Mouse (Mus musculus): Measurements from ENCODE around the gene Rab6a. TPM values are rescaled to one million over a fixed set of nuclear protein-coding genes. Genes with fewer than 3 reads are reported as not detected.

The Rab6a gene
- polyA plus RNA-seq, 1 experiment from 2014 or later: 115 TPM

- Histone ChIP-seq H3K9ac (ENCODE audit: low read depth, low read length) (no peak overlapping the region), H3K4me1 (ENCODE audit: control insufficient read depth, insufficient read depth, low read length) (peaks cover 3% of the 10 kb centered on the region; the same call in 1 of the 2 replicates), H3K27ac (ENCODE audit: low read depth, low read length) (no peak overlapping the region), H3K27me3 (ENCODE audit: control insufficient read depth, insufficient read depth, low read length) (no peaks in the 10 kb centered on the region), H3K4me2 (no peak overlapping the region), H3K9me3 (replicated peaks; ENCODE audit: control insufficient read depth, low read length) (no peaks in the 10 kb centered on the region), H3K4me3 (ENCODE audit: low read depth, low read length) (no peak overlapping the region), H3K36me3 (ENCODE audit: control insufficient read depth, insufficient read depth, low read length) (no peaks in the 10 kb centered on the region)
- no peak for ATAC-seq (replicated peaks; ENCODE audit: insufficient number of reproducible peaks, low FRiP score, low TSS enrichment)
- WGBS (ENCODE audit: insufficient replicate concordance): 76% methylated on average over 2 of the region's 2 CpGs
Observed at GRCm38 (mm10) chr7:100578794-100579193, 28.4 kb upstream of the Rab6a start.

GRCm38 (mm10) chr7:100582235-100582634 is 25.0 kb upstream of the Rab6a start:
- H3K9me3 ChIP-seq (replicated peaks; ENCODE audit: control insufficient read depth, low read length): no peaks in the 10 kb centered on the region
- peak overlapping the region; percentile 95; the same call in 1 of the 2 replicates for H3K9ac ChIP-seq (ENCODE audit: low read depth, low read length)
- H3K36me3 ChIP-seq (ENCODE audit: control insufficient read depth, insufficient read depth, low read length): no peaks in the 10 kb centered on the region
- H3K27ac ChIP-seq (ENCODE audit: low read depth, low read length): no peak overlapping the region
- peaks cover 3% of the 10 kb centered on the region; the same call in 1 of the 2 replicates for H3K4me1 ChIP-seq (ENCODE audit: control insufficient read depth, insufficient read depth, low read length)
- WGBS (ENCODE audit: insufficient replicate concordance): 42% methylated on average over 7 of the region's 7 CpGs
- no peaks in the 10 kb centered on the region for H3K27me3 ChIP-seq (ENCODE audit: control insufficient read depth, insufficient read depth, low read length)
- peak overlapping the region; percentile 55 for H3K4me3 ChIP-seq (ENCODE audit: low read depth, low read length)
- peak overlapping the region; percentile 72 for H3K4me2 ChIP-seq
- no peak for ATAC-seq (replicated peaks; ENCODE audit: insufficient number of reproducible peaks, low FRiP score, low TSS enrichment)

GRCm38 (mm10) chr7:100582727-100583236 is 24.4 kb upstream of the Rab6a start:
- H3K27me3 ChIP-seq (ENCODE audit: control insufficient read depth, insufficient read depth, low read length): no peaks in the 10 kb centered on the region
- H3K9me3 ChIP-seq (replicated peaks; ENCODE audit: control insufficient read depth, low read length): no peaks in the 10 kb centered on the region
- peak overlapping the region; percentile 55 for H3K4me3 ChIP-seq (ENCODE audit: low read depth, low read length)
- under 1% methylated on average over 31 of the region's 31 CpGs for WGBS (ENCODE audit: insufficient replicate concordance)
- peak overlapping the region; percentile 88 for H3K27ac ChIP-seq (ENCODE audit: low read depth, low read length)
- H3K9ac ChIP-seq (ENCODE audit: low read depth, low read length): peak overlapping the region; percentile 95
- H3K4me1 ChIP-seq (ENCODE audit: control insufficient read depth, insufficient read depth, low read length): peaks cover 3% of the 10 kb centered on the region; the same call in 1 of the 2 replicates
- no peaks in the 10 kb centered on the region for H3K36me3 ChIP-seq (ENCODE audit: control insufficient read depth, insufficient read depth, low read length)
- peak; percentile 85 for ATAC-seq (replicated peaks; ENCODE audit: insufficient number of reproducible peaks, low FRiP score, low TSS enrichment)
- H3K4me2 ChIP-seq: peak overlapping the region; percentile 72

GRCm38 (mm10) chr7:100589816-100590215 is 17.4 kb upstream of the Rab6a start:
- no peaks in the 10 kb centered on the region for H3K27me3 ChIP-seq (ENCODE audit: control insufficient read depth, insufficient read depth, low read length)
- no peak overlapping the region for H3K4me3 ChIP-seq (ENCODE audit: low read depth, low read length)
- H3K4me2 ChIP-seq: no peak overlapping the region
- no peaks in the 10 kb centered on the region for H3K9me3 ChIP-seq (replicated peaks; ENCODE audit: control insufficient read depth, low read length)
- no peaks in the 10 kb centered on the region for H3K4me1 ChIP-seq (ENCODE audit: control insufficient read depth, insufficient read depth, low read length)
- 65% methylated on average over 1 of the region's 1 CpGs for WGBS (ENCODE audit: insufficient replicate concordance)
- H3K27ac ChIP-seq (ENCODE audit: low read depth, low read length): no peak overlapping the region
- H3K36me3 ChIP-seq (ENCODE audit: control insufficient read depth, insufficient read depth, low read length): no peaks in the 10 kb centered on the region
- H3K9ac ChIP-seq (ENCODE audit: low read depth, low read length): no peak overlapping the region
- no peak for ATAC-seq (replicated peaks; ENCODE audit: insufficient number of reproducible peaks, low FRiP score, low TSS enrichment)

GRCm38 (mm10) chr7:100590504-100590844 is 16.7 kb upstream of the Rab6a start:
- H3K9me3 ChIP-seq (replicated peaks; ENCODE audit: control insufficient read depth, low read length): no peaks in the 10 kb centered on the region
- H3K4me3 ChIP-seq (ENCODE audit: low read depth, low read length): peak overlapping the region; percentile 55
- no peaks in the 10 kb centered on the region for H3K36me3 ChIP-seq (ENCODE audit: control insufficient read depth, insufficient read depth, low read length)
- peak overlapping the region; percentile 82 for H3K9ac ChIP-seq (ENCODE audit: low read depth, low read length)
- no peaks in the 10 kb centered on the region for H3K4me1 ChIP-seq (ENCODE audit: control insufficient read depth, insufficient read depth, low read length)
- 48% methylated on average over 7 of the region's 7 CpGs for WGBS (ENCODE audit: insufficient replicate concordance)
- peak overlapping the region; percentile 90 for H3K27ac ChIP-seq (ENCODE audit: low read depth, low read length)
- H3K4me2 ChIP-seq: peak overlapping the region; percentile 55
- no peaks in the 10 kb centered on the region for H3K27me3 ChIP-seq (ENCODE audit: control insufficient read depth, insufficient read depth, low read length)
- ATAC-seq (replicated peaks; ENCODE audit: insufficient number of reproducible peaks, low FRiP score, low TSS enrichment): 0 out of 2 replicates have a peak, but pooled peaks have one; percentile 8

- H3K9me3 ChIP-seq (replicated peaks; ENCODE audit: control insufficient read depth, low read length): no peaks in the 10 kb centered on the region
- no peaks in the 10 kb centered on the region for H3K36me3 ChIP-seq (ENCODE audit: control insufficient read depth, insufficient read depth, low read length)
- H3K4me3 ChIP-seq (ENCODE audit: low read depth, low read length): peak overlapping the region; percentile 55
- H3K27ac ChIP-seq (ENCODE audit: low read depth, low read length): peak overlapping the region; percentile 90
- peak; percentile 92 for ATAC-seq (replicated peaks; ENCODE audit: insufficient number of reproducible peaks, low FRiP score, low TSS enrichment)
- under 1% methylated on average over 20 of the region's 20 CpGs for WGBS (ENCODE audit: insufficient replicate concordance)
- no peaks in the 10 kb centered on the region for H3K27me3 ChIP-seq (ENCODE audit: control insufficient read depth, insufficient read depth, low read length)
- no peaks in the 10 kb centered on the region for H3K4me1 ChIP-seq (ENCODE audit: control insufficient read depth, insufficient read depth, low read length)
- peak overlapping the region; percentile 82 for H3K9ac ChIP-seq (ENCODE audit: low read depth, low read length)
- peak overlapping the region; percentile 55 for H3K4me2 ChIP-seq
Observed at GRCm38 (mm10) chr7:100590845-100591521, 16.2 kb upstream of the Rab6a start.

- H3K36me3 ChIP-seq (ENCODE audit: control insufficient read depth, insufficient read depth, low read length): no peaks in the 10 kb centered on the region
- peak overlapping the region; percentile 82 for H3K9ac ChIP-seq (ENCODE audit: low read depth, low read length)
- WGBS (ENCODE audit: insufficient replicate concordance): 7% methylated on average over 2 of the region's 2 CpGs
- ATAC-seq (replicated peaks; ENCODE audit: insufficient number of reproducible peaks, low FRiP score, low TSS enrichment): no peak
- no peaks in the 10 kb centered on the region for H3K27me3 ChIP-seq (ENCODE audit: control insufficient read depth, insufficient read depth, low read length)
- H3K9me3 ChIP-seq (replicated peaks; ENCODE audit: control insufficient read depth, low read length): no peaks in the 10 kb centered on the region
- H3K4me2 ChIP-seq: peak overlapping the region; percentile 55
- no peaks in the 10 kb centered on the region for H3K4me1 ChIP-seq (ENCODE audit: control insufficient read depth, insufficient read depth, low read length)
- peak overlapping the region; percentile 90 for H3K27ac ChIP-seq (ENCODE audit: low read depth, low read length)
- peak overlapping the region; percentile 55 for H3K4me3 ChIP-seq (ENCODE audit: low read depth, low read length)
Observed at GRCm38 (mm10) chr7:100591522-100591852, 15.7 kb upstream of the Rab6a start.

- Histone ChIP-seq H3K4me3 (ENCODE audit: low read depth, low read length) (no peak overlapping the region), H3K9me3 (replicated peaks; ENCODE audit: control insufficient read depth, low read length) (no peaks in the 10 kb centered on the region), H3K4me2 (no peak overlapping the region), H3K27me3 (ENCODE audit: control insufficient read depth, insufficient read depth, low read length) (no peaks in the 10 kb centered on the region), H3K36me3 (ENCODE audit: control insufficient read depth, insufficient read depth, low read length) (no peaks in the 10 kb centered on the region), H3K9ac (ENCODE audit: low read depth, low read length) (no peak overlapping the region), H3K27ac (ENCODE audit: low read depth, low read length) (no peak overlapping the region), H3K4me1 (ENCODE audit: control insufficient read depth, insufficient read depth, low read length) (no peaks in the 10 kb centered on the region)
- no peak for ATAC-seq (replicated peaks; ENCODE audit: insufficient number of reproducible peaks, low FRiP score, low TSS enrichment)
Observed at GRCm38 (mm10) chr7:100593349-100593748, 13.9 kb upstream of the Rab6a start.

GRCm38 (mm10) chr7:100600211-100600610 is 7.0 kb upstream of the Rab6a start:
- Histone ChIP-seq H3K36me3 (ENCODE audit: control insufficient read depth, insufficient read depth, low read length) (no peaks in the 10 kb centered on the region), H3K4me2 (no peak overlapping the region), H3K9ac (ENCODE audit: low read depth, low read length) (no peak overlapping the region), H3K4me3 (ENCODE audit: low read depth, low read length) (no peak overlapping the region), H3K4me1 (ENCODE audit: control insufficient read depth, insufficient read depth, low read length) (no peaks in the 10 kb centered on the region), H3K27ac (ENCODE audit: low read depth, low read length) (no peak overlapping the region), H3K9me3 (replicated peaks; ENCODE audit: control insufficient read depth, low read length) (no peaks in the 10 kb centered on the region), H3K27me3 (ENCODE audit: control insufficient read depth, insufficient read depth, low read length) (no peaks in the 10 kb centered on the region)
- WGBS (ENCODE audit: insufficient replicate concordance): 63% methylated on average over 5 of the region's 5 CpGs
- ATAC-seq (replicated peaks; ENCODE audit: insufficient number of reproducible peaks, low FRiP score, low TSS enrichment): no peak

Measured in heart, embryonic 11.5 days (tissue).